Comparison of ENCODE assay signal across 20 mouse cellular contexts in the genomic region with DNA sequence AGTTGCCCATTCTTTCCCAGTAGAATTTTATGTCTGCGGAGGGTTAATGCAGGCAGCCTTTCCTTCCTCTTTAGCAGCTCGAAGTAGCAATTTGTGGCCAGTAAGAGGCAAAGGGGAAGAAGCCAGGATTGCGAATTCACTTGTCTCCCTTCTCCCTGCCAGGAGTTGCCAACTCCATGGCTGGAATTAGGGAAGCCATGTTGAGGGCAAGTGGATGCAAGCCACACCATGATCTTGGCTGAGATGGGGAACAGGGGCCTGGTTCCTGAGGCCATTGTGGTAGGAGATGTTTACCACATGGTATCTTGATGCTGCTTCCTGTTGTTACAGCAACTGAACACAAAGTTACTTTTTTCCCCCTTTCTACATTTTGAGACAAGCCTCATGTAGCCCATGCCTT. TPM values are rescaled to one million over a fixed set of nuclear protein-coding genes. Genes with fewer than 3 reads are reported as not detected.
DNase-seq lines count a peak whose midpoint lies in the region; ATAC-seq and TF ChIP-seq lines count a peak whose summit lies in the region.
"Had no signal": no experiment of that assay in that cellular context is flagged by ENCODE, and none has a peak within 500 bp of the region (broad histone marks: within the 10 kb centered on the region; RNA-seq: fewer than 3 reads in every experiment).

No protein-coding gene starts in this region.

- no peak for ATAC-seq in heart, embryonic 11.5 days (replicated peaks; ENCODE audit: insufficient number of reproducible peaks, low FRiP score, low TSS enrichment)
- peak; percentile 64 for ATAC-seq in megakaryocyte progenitor cell, adult 5-6 weeks (replicated peaks; ENCODE audit: poor library complexity)
- ATAC-seq in midbrain, embryonic 11.5 days (ENCODE audit: low FRiP score) = no peak
- ATAC-seq: forebrain, postnatal 0 days had no signal

- H3K27me3 ChIP-seq in heart, adult 2 months (ENCODE audit: control insufficient read depth, insufficient read depth, low read length) = no peaks in the 10 kb centered on the region
- H3K27me3 ChIP-seq in heart, embryonic 11.5 days (ENCODE audit: control insufficient read depth, insufficient read depth, low read length) = no peaks in the 10 kb centered on the region
- no peaks in the 10 kb centered on the region for H3K27me3 ChIP-seq in spleen, adult 2 months (ENCODE audit: control insufficient read depth, insufficient read depth, low read length)
- no peaks in the 10 kb centered on the region for H3K27me3 ChIP-seq in midbrain, embryonic 11.5 days (ENCODE audit: control insufficient read depth, insufficient read depth, low read length)
- H3K27me3 ChIP-seq: heart, embryonic 12.5 days; hindbrain, embryonic 13.5 days; liver, embryonic 15.5 days; midbrain, embryonic 12.5 days; neural tube, embryonic 15.5 days had no signal

- H3K27ac ChIP-seq in heart, adult 2 months = peak overlapping the region; percentile 40; the same call in 1 of the 2 replicates
- H3K27ac ChIP-seq in heart, embryonic 11.5 days (ENCODE audit: low read depth, low read length) = no peak overlapping the region
- peak overlapping the region; percentile 52 for H3K27ac ChIP-seq in spleen, adult 2 months (ENCODE audit: insufficient read depth, low read length)
- H3K27ac ChIP-seq in bone marrow macrophage, adult 2 months (ENCODE audit: insufficient read depth, low read depth, low read length) = peak overlapping the region; percentile 69
- H3K27ac ChIP-seq in midbrain, embryonic 11.5 days (ENCODE audit: low read depth, low read length) = no peak overlapping the region
- H3K27ac ChIP-seq: hindbrain, embryonic 13.5 days; layer of hippocampus, adult 2 months; macrophage; midbrain, embryonic 12.5 days; neural tube, embryonic 15.5 days had no signal

- no peak overlapping the region for H3K4me3 ChIP-seq in heart, adult 2 months
- H3K4me3 ChIP-seq in heart, embryonic 11.5 days (ENCODE audit: low read depth, low read length) = no peak overlapping the region
- no peak overlapping the region for H3K4me3 ChIP-seq in spleen, adult 2 months (ENCODE audit: extremely low read depth, insufficient read depth, insufficient read length)
- no peak overlapping the region for H3K4me3 ChIP-seq in bone marrow macrophage, adult 2 months (ENCODE audit: insufficient read depth, low read length)
- no peak overlapping the region for H3K4me3 ChIP-seq in midbrain, embryonic 11.5 days (ENCODE audit: low read depth, low read length)
- H3K4me3 ChIP-seq: heart, embryonic 12.5 days; hindbrain, embryonic 13.5 days; layer of hippocampus, adult 2 months; liver, embryonic 15.5 days; midbrain, embryonic 12.5 days; neural tube, embryonic 15.5 days had no signal

- no peak for DNase-seq in heart, adult 2 months
- DNase-seq in spleen, adult 2 months (ENCODE audit: low read depth in 1 of 2, low spot score in 2 of 2) = no peak
- DNase-seq in spleen, postnatal 4 days (ENCODE audit: low spot score in 2 of 2) = no peak
- no peak for DNase-seq in midbrain, embryonic 11.5 days (ENCODE audit: low spot score, missing footprints)
- no peak for DNase-seq in right cerebral cortex, adult 2 months (ENCODE audit: low spot score in 2 of 2)
- DNase-seq: B cell, adult 2 months; cerebellum, adult 9-10 months; gastrocnemius, postnatal 36 days; thymus, postnatal 25 days had no signal

- no peak for TF ChIP-seq CTCF in heart, adult 2 months (IDR thresholded peaks at IDR 0.05)
- TF ChIP-seq CTCF in spleen, adult 2 months (IDR thresholded peaks at IDR 0.05; ENCODE audit: extremely low read depth, insufficient read depth, insufficient read length, insufficient replicate concordance) = no peak
- no peak for TF ChIP-seq CTCF in bone marrow macrophage, adult 2 months (IDR thresholded peaks at IDR 0.05; ENCODE audit: low read depth, low read length)

- TF ChIP-seq POLR2A in heart, adult 2 months (IDR thresholded peaks at IDR 0.05; ENCODE audit: insufficient read depth, low read depth, low read length) = no peak
- TF ChIP-seq POLR2A in spleen, adult 2 months (IDR thresholded peaks at IDR 0.05; ENCODE audit: low read depth, low read length) = no peak
- no peak for TF ChIP-seq POLR2A in bone marrow macrophage, adult 2 months (IDR thresholded peaks at IDR 0.05; ENCODE audit: borderline replicate concordance, low read depth, low read length)

- H3K4me2 ChIP-seq in heart, embryonic 11.5 days = no peak overlapping the region
- no peak overlapping the region for H3K4me2 ChIP-seq in midbrain, embryonic 11.5 days
- H3K4me2 ChIP-seq: heart, embryonic 12.5 days; hindbrain, embryonic 13.5 days; liver, embryonic 15.5 days; midbrain, embryonic 12.5 days; neural tube, embryonic 15.5 days had no signal

- WGBS in heart, adult 2 months = 60% methylated on average over 3 of the region's 3 CpGs
- WGBS in heart, embryonic 11.5 days (ENCODE audit: insufficient replicate concordance) = 72% methylated on average over 3 of the region's 3 CpGs
- 19% methylated on average over 3 of the region's 3 CpGs for WGBS in spleen, adult 2 months
- 87% methylated on average over 3 of the region's 3 CpGs for WGBS in midbrain, embryonic 11.5 days

- no peaks in the 10 kb centered on the region for H3K79me2 ChIP-seq in heart, adult 2 months (replicated peaks; ENCODE audit: control insufficient read depth, insufficient read depth, low read length)

- no peak for TF ChIP-seq EP300 in heart, adult 2 months (IDR thresholded peaks at IDR 0.05; ENCODE audit: insufficient read depth, low read depth, low read length)

- peaks cover 18% of the 10 kb centered on the region for H3K4me1 ChIP-seq in heart, adult 2 months (ENCODE audit: control insufficient read depth, insufficient read depth, low read length)
- H3K4me1 ChIP-seq in heart, embryonic 11.5 days (ENCODE audit: control insufficient read depth, insufficient read depth, low read length) = peaks cover 3% of the 10 kb centered on the region; the same call in 1 of the 2 replicates
- H3K4me1 ChIP-seq in spleen, adult 2 months (ENCODE audit: control insufficient read depth, insufficient read depth, insufficient read length) = peaks cover 3% of the 10 kb centered on the region; the same call in 1 of the 2 replicates
- peaks cover 42% of the 10 kb centered on the region for H3K4me1 ChIP-seq in bone marrow macrophage, adult 2 months (ENCODE audit: control insufficient read depth, insufficient read depth, low read length)
- 0 out of 2 replicates have a peak, but pooled peaks cover 2% of the 10 kb centered on the region for H3K4me1 ChIP-seq in midbrain, embryonic 11.5 days (ENCODE audit: control insufficient read depth, insufficient read depth, low read length)

- no peaks in the 10 kb centered on the region for H3K36me3 ChIP-seq in heart, adult 2 months (ENCODE audit: control insufficient read depth, insufficient read depth, low read length)
- no peaks in the 10 kb centered on the region for H3K36me3 ChIP-seq in heart, embryonic 11.5 days (ENCODE audit: control insufficient read depth, insufficient read depth, low read length)
- no peaks in the 10 kb centered on the region for H3K36me3 ChIP-seq in spleen, adult 2 months (ENCODE audit: control insufficient read depth, insufficient read depth, low read length)
- no peaks in the 10 kb centered on the region for H3K36me3 ChIP-seq in midbrain, embryonic 11.5 days (ENCODE audit: control insufficient read depth, insufficient read depth, low read length)

- intact Hi-C loops in heart, adult 2 months (cut with DNase I) = loop anchor here (5.0 kb wide), 2 partner anchors 43 to 83 kb away; partner anchors contain the start of gene A4galt

- no peak overlapping the region for H3K9ac ChIP-seq in heart, adult 2 months (ENCODE audit: low read depth, low read length)
- H3K9ac ChIP-seq in heart, embryonic 11.5 days (ENCODE audit: low read depth, low read length) = no peak overlapping the region
- H3K9ac ChIP-seq in midbrain, embryonic 11.5 days (ENCODE audit: low read length) = no peak overlapping the region
- H3K9ac ChIP-seq: forebrain, postnatal 0 days; heart, embryonic 12.5 days; hindbrain, embryonic 13.5 days; liver, embryonic 15.5 days; midbrain, embryonic 12.5 days; neural tube, embryonic 15.5 days had no signal

- H3K9me3 ChIP-seq in heart, embryonic 11.5 days (replicated peaks; ENCODE audit: control insufficient read depth, low read length) = no peaks in the 10 kb centered on the region
- H3K9me3 ChIP-seq in midbrain, embryonic 11.5 days (ENCODE audit: control insufficient read depth, low read length) = no peaks in the 10 kb centered on the region
- H3K9me3 ChIP-seq: hindbrain, embryonic 13.5 days; liver, embryonic 15.5 days; midbrain, embryonic 12.5 days; neural tube, embryonic 15.5 days had no signal

RNA-seq across cellular contexts. Expression of gene A4galt, which starts 43.4 kb away (rescaled TPM):
- 1 to 10 TPM; 5.2 to 6.3 TPM for total RNA-seq in heart, adult 2 months (2021)
- polyA plus RNA-seq in heart, adult 2 months (2012; rRNA removed) = 9.7 and 14.9 TPM in 2 replicates
- 0.17 and 0.55 TPM in 2 replicates for polyA plus RNA-seq in heart, embryonic 11.5 days (2014; fragmentation: Nextera tagmentation; extraction: Ambion mirVana)
- polyA plus RNA-seq in spleen, adult 2 months (2012; rRNA removed) = 20.4 and 27.2 TPM in 2 replicates
- polyA plus RNA-seq in bone marrow macrophage, adult 2 months (2012; ENCODE audit: insufficient read depth, insufficient read length, missing spikeins) = 1.7 TPM in 1 of 2 replicates, not detected in the other
- total RNA-seq in megakaryocyte progenitor cell, adult 5-6 weeks (2015) = not detected in 2 replicates
- total RNA-seq in megakaryocyte progenitor cell, adult 5-6 weeks (2017) = not detected in 2 replicates
- 1.4 and 1.6 TPM in 2 replicates for polyA plus RNA-seq in midbrain, embryonic 11.5 days (2014; fragmentation: Nextera tagmentation; extraction: Ambion mirVana)

RNA-seq across cellular contexts. Expression of gene Arfgap3, which starts 55.1 kb away (rescaled TPM):
- 1 to 10 TPM; 9.6 to 9.8 TPM for total RNA-seq in heart, adult 2 months (2021)
- 12.2 and 13.1 TPM in 2 replicates for polyA plus RNA-seq in heart, adult 2 months (2012; rRNA removed)
- polyA plus RNA-seq in heart, embryonic 11.5 days (2014; fragmentation: Nextera tagmentation; extraction: Ambion mirVana) = 29.9 and 34.4 TPM in 2 replicates
- 14.6 TPM in 2 replicates for polyA plus RNA-seq in spleen, adult 2 months (2012; rRNA removed)
- 27.8 and 28.6 TPM in 2 replicates for polyA plus RNA-seq in bone marrow macrophage, adult 2 months (2012; ENCODE audit: insufficient read depth, insufficient read length, missing spikeins)
- total RNA-seq in megakaryocyte progenitor cell, adult 5-6 weeks (2015) = 19.9 and 23.7 TPM in 2 replicates
- 21.4 and 25.4 TPM in 2 replicates for total RNA-seq in megakaryocyte progenitor cell, adult 5-6 weeks (2017)
- 36.1 and 37.9 TPM in 2 replicates for polyA plus RNA-seq in midbrain, embryonic 11.5 days (2014; fragmentation: Nextera tagmentation; extraction: Ambion mirVana)

Comparison
In these comparisons a context has a peak if more than half of its experiments do, and no peak if none do; other contexts are left out.
1. H3K27ac ChIP-seq: peak in heart, adult 2 months (single experiment), spleen, adult 2 months (single experiment) and bone marrow macrophage, adult 2 months (single experiment); none in heart, embryonic 11.5 days (single experiment) and midbrain, embryonic 11.5 days (single experiment).